Mouse (Mus musculus) stomach, postnatal 0 days (tissue): ENCODE data around the gene Rpusd1. TPM values are rescaled to one million over a fixed set of nuclear protein-coding genes. Genes with fewer than 3 reads are reported as not detected.
A peak's percentile ranks its signal among the peaks of the same experiment; 100 is the strongest.

Experiments
- ATAC-seq: fragments of 200-750 bp; cut with Nextera tagmentation; 2 replicates; pipeline ENCODE4 v1.8.0; 2017; ENCODE audit not compliant: low FRiP score, low TSS enrichment
- DNase-seq: peaks from one replicate; pipeline ENCODE4 v3.0.0-alpha.2; 2016; ENCODE audit warnings: low spot score
- H3K27ac ChIP-seq: fragments of 300-500 bp; sonication (generic); replicated peaks from 2 replicates; pipeline ENCODE4 v1.5.1; 2014; ENCODE audit warnings: mild to moderate bottlenecking, control low read depth
- H3K27me3 ChIP-seq: fragments of 300-500 bp; sonication (generic); 2 replicates; pipeline ENCODE4 v1.6.1; 2014; ENCODE audit warnings: low read length; ENCODE audit not compliant: control insufficient read depth, insufficient read depth
- H3K36me3 ChIP-seq: fragments of 300-500 bp; sonication (generic); 2 replicates; pipeline ENCODE4 v1.6.1; 2014; ENCODE audit warnings: low read length, mixed read lengths; ENCODE audit not compliant: control insufficient read depth, insufficient read depth
- H3K4me1 ChIP-seq: fragments of 300-500 bp; sonication (generic); replicated peaks from 2 replicates; pipeline ENCODE4 v1.6.1; 2014; ENCODE audit warnings: antibody characterized with exemption; ENCODE audit not compliant: control insufficient read depth, insufficient read depth
- H3K4me2 ChIP-seq: fragments of 300-500 bp; sonication (generic); replicated peaks from 2 replicates; pipeline ENCODE4 v1.6.1; 2014; ENCODE audit warnings: low read depth, mild to moderate bottlenecking, control low read depth, moderate library complexity
- H3K4me3 ChIP-seq: fragments of 300-500 bp; sonication (generic); 2 replicates; pipeline ENCODE4 v1.5.1; 2014; ENCODE audit warnings: low read depth, low read length, control low read depth
- H3K9ac ChIP-seq: fragments of 300-500 bp; sonication (generic); 2 replicates; pipeline ENCODE4 v1.6.1; 2014; ENCODE audit warnings: mild to moderate bottlenecking, low read length, control low read depth, mixed read lengths
- H3K9me3 ChIP-seq: fragments of 300-500 bp; sonication (generic); 2 replicates; pipeline ENCODE4 v1.6.1; 2016; ENCODE audit warnings: low read length; ENCODE audit not compliant: control insufficient read depth
- CTCF ChIP-seq: IDR thresholded peaks from 2 replicates; pipeline ENCODE4 v1.5.1; 2016; ENCODE audit warnings: antibody characterized with exemption, low read depth, mild to moderate bottlenecking, moderate library complexity
- EP300 ChIP-seq: optimal IDR thresholded peaks from 2 replicates; pipeline ENCODE3; 2016; ENCODE audit warnings: antibody characterized with exemption
- WGBS: fragments of 180-500 bp; shearing (Covaris S2); extraction: QIAGEN DNeasy Blood & Tissue Kit; methylation state at CpG from one replicate; pipeline ENCODE4 v1.1.7; 2014; 5-methylcytosine and 5-hydroxymethylcytosine counted together
- polyA plus RNA-seq: library from polyadenylated mRNA; unstranded; fragments of >200 nt; fragmentation: Nextera tagmentation; extraction: Ambion mirVana; gene quantifications from 2 replicates; pipeline ENCODE4 v1.2.1, GENCODE M21; 2015

Rpusd1 gene
- polyA plus RNA-seq, 1 experiment from 2014 or later = 10.3 TPM

DNA sequence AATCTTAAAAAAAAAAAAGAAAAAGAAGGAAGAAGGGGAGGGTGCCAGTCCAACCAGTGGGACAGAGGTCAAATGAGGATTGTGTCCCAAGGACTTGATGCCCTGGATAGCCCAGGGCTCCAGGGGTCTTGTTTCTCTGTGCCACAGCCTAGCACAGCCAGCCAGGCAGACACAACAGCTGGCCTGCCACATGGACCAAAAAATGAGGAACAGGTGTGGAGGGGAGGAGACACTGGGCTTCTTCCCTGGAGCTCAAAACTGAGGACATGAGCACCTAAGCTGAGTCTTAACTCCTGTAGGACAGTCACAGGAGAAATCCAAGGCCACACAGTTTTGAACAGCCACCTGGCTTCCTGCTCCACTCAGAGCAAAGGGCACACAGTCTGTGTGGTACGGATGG lies 31.2 kb upstream of the Rpusd1 start:
- WGBS = 21% methylated on average over 1 of the region's 1 CpGs
- no peak overlapping the region for H3K27ac ChIP-seq
- no peak for ATAC-seq
- no peak overlapping the region for H3K4me2 ChIP-seq
- H3K9me3 ChIP-seq = no peaks in the 10 kb centered on the region
- no peaks in the 10 kb centered on the region for H3K27me3 ChIP-seq
- TF ChIP-seq CTCF (no peak), EP300 (no peak)
- no peaks in the 10 kb centered on the region for H3K36me3 ChIP-seq
- H3K9ac ChIP-seq = no peak overlapping the region
- no peaks in the 10 kb centered on the region for H3K4me1 ChIP-seq
- no peak overlapping the region for H3K4me3 ChIP-seq
- no peak for DNase-seq

DNA sequence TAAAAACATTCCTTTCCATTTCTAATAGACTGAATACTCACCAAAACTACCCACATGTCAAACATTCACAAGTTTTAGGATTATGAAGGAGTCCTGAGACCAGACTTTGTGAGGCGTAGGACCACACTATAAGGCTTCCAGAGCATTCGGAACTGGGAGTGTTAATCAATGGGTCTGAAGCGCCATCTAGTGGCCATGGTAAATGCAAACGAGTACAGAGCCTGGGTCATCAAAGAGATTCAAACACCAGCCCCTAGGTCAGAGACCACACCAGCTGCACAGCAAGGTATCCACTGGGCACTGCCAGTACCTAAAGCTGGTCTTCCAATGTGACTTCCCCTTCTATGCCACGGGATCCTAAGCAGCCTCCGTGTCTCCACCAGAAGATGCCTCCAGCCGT lies 29.0 kb upstream of the Rpusd1 start:
- peak; percentile 61; the same call in 1 of the 2 replicates for ATAC-seq
- DNase-seq = peak; percentile 72

DNA sequence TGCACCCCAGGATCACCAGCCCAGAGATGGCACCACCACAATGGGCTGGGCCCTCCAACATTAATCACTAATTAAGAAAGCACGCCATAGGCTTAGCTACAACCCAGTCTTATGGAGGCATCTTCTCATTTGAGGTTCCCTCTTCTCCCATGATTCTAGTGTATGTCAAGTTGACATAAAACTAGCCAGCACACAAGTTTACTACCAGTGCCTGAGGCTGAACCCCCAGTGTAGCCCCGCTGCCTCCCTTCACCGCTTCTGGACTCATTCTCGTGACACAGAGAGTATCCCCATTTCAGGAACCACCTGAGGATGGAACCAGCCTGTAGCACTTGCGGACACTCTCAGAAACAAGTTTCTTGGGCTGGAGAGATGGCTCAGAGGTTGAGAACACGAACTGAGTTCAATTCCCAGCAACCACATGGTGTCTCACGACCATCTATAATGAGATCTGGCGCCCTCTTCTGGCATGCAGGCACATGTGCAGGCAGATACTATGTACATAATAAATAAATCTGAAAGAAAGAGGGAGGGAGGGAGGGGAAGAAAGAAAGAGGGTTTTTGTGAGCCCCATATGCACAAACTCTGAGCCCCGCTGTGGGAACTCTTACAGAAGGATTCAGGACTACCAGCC lies 26.5 kb upstream of the Rpusd1 start:
- 56% methylated on average over 9 of the region's 9 CpGs for WGBS
- DNase-seq (no peak), ATAC-seq (no peak)
- Histone ChIP-seq H3K27me3 (no peaks in the 10 kb centered on the region), H3K36me3 (no peaks in the 10 kb centered on the region), H3K27ac (no peak overlapping the region), H3K4me1 (no peaks in the 10 kb centered on the region), H3K4me3 (no peak overlapping the region), H3K9me3 (no peaks in the 10 kb centered on the region), H3K4me2 (no peak overlapping the region), H3K9ac (no peak overlapping the region)
- TF ChIP-seq CTCF (peak; percentile 55), EP300 (no peak)

More for the DNA sequence above, 29.0 kb upstream of the Rpusd1 start:
- H3K9me3 ChIP-seq = no peaks in the 10 kb centered on the region
- TF ChIP-seq CTCF (peak; percentile 93), EP300 (no peak)
- no peak overlapping the region for H3K4me3 ChIP-seq
- H3K36me3 ChIP-seq = no peaks in the 10 kb centered on the region
- H3K27me3 ChIP-seq = no peaks in the 10 kb centered on the region
- no peak overlapping the region for H3K27ac ChIP-seq
- H3K4me2 ChIP-seq = no peak overlapping the region
- H3K9ac ChIP-seq = no peak overlapping the region
- 12% methylated on average over 7 of the region's 7 CpGs for WGBS
- no peaks in the 10 kb centered on the region for H3K4me1 ChIP-seq

DNA sequence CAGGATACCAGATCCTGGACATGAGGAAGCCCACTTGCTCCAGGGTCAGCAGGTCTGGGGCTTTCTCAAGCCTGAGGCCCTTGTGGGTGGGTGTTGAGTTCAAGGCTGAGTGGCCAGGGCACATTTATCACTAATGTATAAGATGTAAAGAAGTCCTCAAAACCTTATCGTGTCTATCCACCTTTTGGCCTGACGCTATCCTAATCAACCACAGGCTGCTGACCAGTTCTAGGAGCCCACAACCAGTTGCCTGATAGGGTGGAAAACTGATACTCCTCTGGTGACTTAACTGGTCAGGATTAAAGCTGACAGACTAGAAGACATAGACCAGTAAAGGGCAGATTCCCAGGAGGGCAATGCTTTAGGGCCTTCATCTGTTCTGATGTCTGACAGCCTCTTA lies 17.5 kb upstream of the Rpusd1 start:
- ATAC-seq = no peak
- H3K9ac ChIP-seq = no peak overlapping the region
- WGBS = 92% methylated on average over 2 of the region's 2 CpGs
- no peaks in the 10 kb centered on the region for H3K27me3 ChIP-seq
- H3K4me3 ChIP-seq = no peak overlapping the region
- H3K4me1 ChIP-seq = no peaks in the 10 kb centered on the region
- DNase-seq = no peak
- no peaks in the 10 kb centered on the region for H3K9me3 ChIP-seq
- no peak for TF ChIP-seq CTCF
- no peak for TF ChIP-seq EP300
- no peaks in the 10 kb centered on the region for H3K36me3 ChIP-seq
- H3K27ac ChIP-seq = no peak overlapping the region
- H3K4me2 ChIP-seq = no peak overlapping the region

DNA sequence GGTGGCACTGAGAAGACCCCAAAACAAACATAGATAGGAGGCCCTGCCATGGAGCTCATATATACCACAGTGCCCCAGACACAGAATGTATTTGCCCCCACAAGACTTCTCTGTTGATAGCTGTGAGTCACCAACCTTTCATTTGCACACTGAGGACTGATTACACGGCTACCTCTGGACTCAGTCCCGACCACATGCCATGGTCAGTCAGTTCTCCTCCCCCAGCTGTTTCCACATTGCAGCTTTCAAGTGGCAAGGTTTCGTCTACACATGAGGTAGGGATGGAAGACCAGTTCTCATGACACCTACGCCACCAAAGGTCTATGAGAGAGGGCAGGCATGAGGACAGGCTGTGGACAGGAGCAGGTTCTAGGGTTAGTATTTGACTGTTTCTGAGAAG lies 16.3 kb upstream of the Rpusd1 start:
- DNase-seq (no peak), ATAC-seq (no peak)
- Histone ChIP-seq H3K9ac (no peak overlapping the region), H3K27me3 (no peaks in the 10 kb centered on the region), H3K27ac (no peak overlapping the region), H3K4me3 (no peak overlapping the region), H3K36me3 (no peaks in the 10 kb centered on the region), H3K4me2 (no peak overlapping the region), H3K4me1 (no peaks in the 10 kb centered on the region), H3K9me3 (no peaks in the 10 kb centered on the region)
- WGBS = 66% methylated on average over 4 of the region's 4 CpGs
- TF ChIP-seq CTCF = no peak
- TF ChIP-seq EP300 = no peak

DNA sequence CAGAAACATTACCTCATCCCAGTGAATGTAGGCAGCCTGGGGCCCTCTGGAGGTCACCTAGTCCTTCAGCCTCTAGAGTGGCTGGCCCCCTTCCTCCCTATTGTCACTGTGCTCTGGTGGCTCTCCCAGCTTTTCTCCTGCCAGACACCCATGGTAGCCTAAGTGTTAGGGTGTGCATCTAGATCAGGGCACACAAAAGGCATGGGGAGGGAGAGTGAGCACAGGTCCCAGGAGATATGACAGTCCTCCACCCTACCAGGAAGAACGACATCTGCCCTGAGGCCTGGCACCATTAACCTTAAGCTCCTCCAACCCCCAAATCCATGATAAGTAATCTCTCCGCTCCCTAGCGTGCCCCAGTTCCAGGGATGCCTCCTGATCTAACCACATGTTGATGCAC lies 11.8 kb upstream of the Rpusd1 start:
- H3K4me3 ChIP-seq = no peak overlapping the region
- H3K4me1 ChIP-seq = no peaks in the 10 kb centered on the region
- no peak overlapping the region for H3K27ac ChIP-seq
- no peak overlapping the region for H3K4me2 ChIP-seq
- H3K9ac ChIP-seq = no peak overlapping the region
- no peaks in the 10 kb centered on the region for H3K27me3 ChIP-seq
- H3K9me3 ChIP-seq = no peaks in the 10 kb centered on the region
- ATAC-seq = no peak
- peaks cover 4% of the 10 kb centered on the region; the same call in 1 of the 2 replicates for H3K36me3 ChIP-seq
- DNase-seq = no peak
- 56% methylated on average over 3 of the region's 3 CpGs for whole genome bisulfite sequencing
- TF ChIP-seq EP300 = no peak
- no peak for TF ChIP-seq CTCF
